Mouse (Mus musculus): ENCODE results near the gene Sfn. TPM values are rescaled to one million over a fixed set of nuclear protein-coding genes. Genes with fewer than 3 reads are reported as not detected.
A peak's percentile ranks its signal among the peaks of the same experiment; 100 is the strongest.

Gene Sfn
- polyA plus RNA-seq, 1 experiment from 2014 or later = 33.5 TPM

GRCm38 (mm10) chr4:133563123-133563571, 38.8 kb downstream of the Sfn start:
- DNase-seq (ENCODE audit: low spot score) = no peak
- WGBS = 79% methylated on average over 11 of the region's 11 CpGs

GRCm38 (mm10) chr4:133561622-133562021, 40.3 kb downstream of the Sfn start:
- Histone ChIP-seq H3K27ac (no peak overlapping the region), H3K27me3 (ENCODE audit: insufficient read depth, poor library complexity, severe bottlenecking) (no peaks in the 10 kb centered on the region), H3K36me3 (no peaks in the 10 kb centered on the region), H3K4me1 (replicated peaks) (peaks cover 9% of the 10 kb centered on the region), H3K9me3 (peaks cover 7% of the 10 kb centered on the region; the same call in 1 of the 2 replicates), H3K4me3 (no peak overlapping the region)
- no peak for DNase-seq (ENCODE audit: low spot score)
- WGBS = 70% methylated on average over 4 of the region's 4 CpGs

More at GRCm38 (mm10) chr4:133563123-133563571, 38.8 kb downstream of the Sfn start:
- H3K4me3 ChIP-seq = no peak overlapping the region
- H3K36me3 ChIP-seq = no peaks in the 10 kb centered on the region
- no peak overlapping the region for H3K27ac ChIP-seq
- no peaks in the 10 kb centered on the region for H3K27me3 ChIP-seq (ENCODE audit: insufficient read depth, poor library complexity, severe bottlenecking)
- peaks cover 7% of the 10 kb centered on the region; the same call in 1 of the 2 replicates for H3K9me3 ChIP-seq
- H3K4me1 ChIP-seq (replicated peaks) = no peaks in the 10 kb centered on the region

DNA sequence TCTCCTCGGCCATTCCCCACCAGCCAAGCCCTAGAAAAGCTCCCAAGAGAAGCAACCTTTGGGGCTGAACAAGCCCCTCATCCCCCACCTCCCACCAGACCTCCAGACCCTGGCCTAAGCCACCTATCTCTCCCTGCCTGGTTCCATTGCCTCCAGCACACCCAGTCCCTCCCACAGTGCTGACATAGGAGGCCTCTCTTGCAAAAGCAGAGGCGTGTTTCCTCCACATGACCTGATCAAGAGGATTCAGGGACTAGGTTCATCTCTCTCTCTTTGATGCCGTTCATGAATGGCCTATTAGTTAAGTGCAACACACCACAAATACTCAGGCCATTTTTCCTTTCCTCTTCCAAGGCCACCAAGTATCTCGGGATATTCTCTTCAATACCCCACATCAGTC, 42.1 kb downstream of the Sfn start:
- 78% methylated on average over 4 of the region's 4 CpGs for WGBS
- peaks cover 9% of the 10 kb centered on the region for H3K4me1 ChIP-seq (replicated peaks)
- no peaks in the 10 kb centered on the region for H3K36me3 ChIP-seq
- no peak for DNase-seq (ENCODE audit: low spot score)
- 0 out of 2 replicates have a peak, but pooled peaks cover 7% of the 10 kb centered on the region for H3K27me3 ChIP-seq (ENCODE audit: insufficient read depth, poor library complexity, severe bottlenecking)
- no peak overlapping the region for H3K4me3 ChIP-seq
- H3K9me3 ChIP-seq = peaks cover 7% of the 10 kb centered on the region; the same call in 1 of the 2 replicates
- H3K27ac ChIP-seq = no peak overlapping the region

DNA sequence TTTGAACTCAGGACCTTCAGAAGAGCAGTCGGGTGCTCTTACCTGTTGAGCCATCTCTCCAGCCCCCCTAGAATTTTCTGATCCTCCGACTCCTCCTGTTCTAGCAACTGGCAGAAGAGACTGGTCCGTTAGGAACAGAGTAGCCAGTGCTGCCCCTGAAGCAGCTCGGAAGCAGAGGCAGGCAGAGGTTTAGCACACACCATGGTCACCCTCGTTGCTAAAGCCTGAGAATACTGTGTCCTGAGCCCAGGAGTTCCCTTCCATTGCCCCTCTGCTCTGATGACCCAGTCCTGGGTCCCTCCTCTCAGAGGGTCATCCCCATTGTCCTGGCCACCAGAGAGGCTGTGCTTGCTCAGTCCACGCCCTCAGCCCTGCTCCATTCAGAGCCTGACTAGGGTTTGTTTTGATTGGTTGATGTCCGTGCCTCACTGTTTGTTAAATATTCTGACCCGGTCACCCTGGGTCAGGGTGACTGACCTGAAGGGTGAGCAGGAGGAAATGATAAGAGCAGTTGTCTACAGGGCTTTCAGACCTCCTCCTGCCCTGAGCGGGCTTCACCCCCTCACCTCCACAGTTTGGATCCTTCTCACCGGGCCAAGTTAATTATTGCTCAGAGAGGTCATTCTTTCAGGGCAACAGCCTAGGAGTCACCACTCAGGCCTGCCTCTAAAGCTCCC, 44.8 kb downstream of the Sfn start:
- H3K27ac ChIP-seq = no peak overlapping the region; the same call in 1 of the 2 replicates
- H3K27me3 ChIP-seq (ENCODE audit: insufficient read depth, poor library complexity, severe bottlenecking) = peaks cover 21% of the 10 kb centered on the region
- H3K36me3 ChIP-seq = no peaks in the 10 kb centered on the region
- DNase-seq (ENCODE audit: low spot score) = peak; percentile 27
- peaks cover 9% of the 10 kb centered on the region for H3K4me1 ChIP-seq (replicated peaks)
- 27% methylated on average over 10 of the region's 10 CpGs for WGBS
- H3K4me3 ChIP-seq = no peak overlapping the region; the same call in 1 of the 2 replicates
- no peaks in the 10 kb centered on the region for H3K9me3 ChIP-seq

DNA sequence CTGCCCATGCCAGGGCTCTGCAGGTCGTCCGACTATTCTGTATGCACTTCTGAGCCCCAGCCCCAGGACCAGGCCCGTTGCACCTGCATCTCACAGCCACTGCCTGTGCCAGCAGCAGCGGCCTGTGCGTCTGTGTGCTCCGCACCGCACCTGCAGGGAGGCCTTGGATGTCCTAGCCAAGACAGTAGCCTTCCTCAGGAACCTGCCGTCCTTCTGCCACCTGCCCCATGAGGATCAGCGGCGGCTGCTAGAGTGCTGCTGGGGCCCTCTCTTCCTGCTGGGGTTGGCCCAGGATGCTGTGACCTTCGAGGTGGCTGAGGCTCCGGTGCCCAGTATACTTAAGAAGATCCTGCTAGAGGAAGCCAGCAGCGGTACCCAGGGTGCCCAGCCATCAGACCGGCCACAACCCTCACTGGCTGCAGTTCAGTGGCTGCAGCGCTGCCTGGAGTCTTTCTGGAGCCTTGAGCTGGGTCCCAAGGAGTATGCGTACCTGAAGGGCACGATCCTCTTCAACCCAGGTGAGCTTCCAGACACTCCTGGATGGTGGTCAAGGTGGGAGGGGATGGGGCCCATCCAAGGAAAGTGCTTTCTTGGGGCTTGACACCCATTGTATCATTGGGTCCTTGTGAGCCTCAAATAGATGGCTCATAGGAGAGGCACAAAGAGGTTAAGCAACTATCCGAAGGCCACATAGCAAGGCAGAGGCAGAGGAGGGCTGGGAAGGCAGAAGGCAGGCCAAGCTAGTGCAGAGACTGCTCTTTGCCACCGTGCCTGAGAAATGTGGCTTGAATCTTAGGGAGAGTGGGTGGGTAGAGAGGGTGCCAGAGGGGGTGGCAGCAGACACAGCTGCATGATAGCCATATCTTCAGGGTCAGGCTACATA, 48.3 kb downstream of the Sfn start:
- Histone ChIP-seq H3K4me3 (no peak overlapping the region), H3K27ac (0 out of 2 replicates have a peak overlapping the region, but pooled peaks have one; percentile 9), H3K27me3 (ENCODE audit: insufficient read depth, poor library complexity, severe bottlenecking) (peaks cover 27% of the 10 kb centered on the region), H3K9me3 (no peaks in the 10 kb centered on the region), H3K4me1 (replicated peaks) (peaks cover 9% of the 10 kb centered on the region), H3K36me3 (no peaks in the 10 kb centered on the region)
- 76% methylated on average over 19 of the region's 19 CpGs for WGBS
- DNase-seq (ENCODE audit: low spot score) = no peak

DNA sequence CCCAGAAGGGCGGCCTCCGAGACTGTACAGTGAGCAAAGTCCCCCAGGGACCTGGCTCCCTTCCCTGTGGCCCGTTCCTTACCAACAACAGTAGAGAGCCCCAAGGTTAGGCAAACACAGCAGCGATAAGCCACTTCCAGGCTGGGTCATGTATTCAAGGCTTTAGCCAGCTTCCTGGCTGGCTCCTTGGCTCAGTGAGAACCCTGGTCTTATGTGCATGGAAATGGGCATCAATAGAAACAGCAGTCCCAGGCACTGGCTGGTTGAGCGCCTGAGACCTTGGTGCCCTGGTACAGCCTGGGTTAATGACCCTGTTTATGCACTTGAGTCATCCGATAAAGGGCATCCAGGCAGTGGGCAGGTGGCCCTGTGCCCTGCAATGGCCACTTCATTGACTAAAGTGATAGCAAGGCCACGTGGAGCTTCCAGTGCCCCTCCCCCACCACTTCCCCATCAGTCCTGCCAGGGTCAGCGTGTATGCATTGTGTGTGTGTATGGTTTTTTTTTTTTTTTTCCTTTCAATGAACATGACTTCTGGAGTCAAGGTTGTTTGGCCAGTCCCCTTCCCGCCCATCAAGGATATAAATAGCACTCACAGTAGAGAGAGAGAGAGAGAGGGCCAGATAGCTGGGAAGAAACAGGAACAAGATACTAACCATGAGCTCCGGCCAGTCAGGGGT, 49.1 kb downstream of the Sfn start, which contains the start of gene Nr0b2:
Gene Nr0b2, plus strand, starts transcription at position 609 of the 680 bp plus-strand sequence.
- 74% methylated on average over 10 of the region's 10 CpGs for WGBS
- H3K4me1 ChIP-seq (replicated peaks) = peaks cover 9% of the 10 kb centered on the region

DNA sequence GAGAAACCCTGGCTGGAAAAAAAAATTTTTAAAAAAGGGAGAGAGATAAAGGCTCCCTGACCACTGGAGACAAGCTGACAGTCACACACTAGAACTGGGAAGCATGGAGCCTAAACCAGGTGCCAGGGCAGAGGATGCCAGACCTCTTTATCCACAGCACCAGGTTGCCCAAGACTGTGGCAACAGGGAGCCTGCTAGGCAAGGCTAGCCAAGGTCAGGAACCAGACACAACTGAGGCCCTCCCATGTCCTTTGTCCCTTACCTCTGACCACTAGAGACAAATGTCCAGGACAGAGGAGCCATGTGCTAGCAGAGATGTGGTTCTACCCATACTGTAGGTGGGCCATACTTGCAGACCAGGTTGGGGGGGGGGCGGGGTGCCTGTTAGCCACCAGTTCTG, 49.9 kb downstream of the Sfn start:
- no peak overlapping the region for H3K4me3 ChIP-seq
- no peak overlapping the region for H3K27ac ChIP-seq
- WGBS = 79% methylated on average over 1 of the region's 1 CpGs
- H3K9me3 ChIP-seq = no peaks in the 10 kb centered on the region
- H3K27me3 ChIP-seq (ENCODE audit: insufficient read depth, poor library complexity, severe bottlenecking) = peaks cover 27% of the 10 kb centered on the region
- DNase-seq (ENCODE audit: low spot score) = no peak
- H3K4me1 ChIP-seq (replicated peaks) = peaks cover 1% of the 10 kb centered on the region
- no peaks in the 10 kb centered on the region for H3K36me3 ChIP-seq

More for the DNA sequence above, 49.1 kb downstream of the Sfn start, which contains the start of gene Nr0b2:
- DNase-seq (ENCODE audit: low spot score) = no peak
- Histone ChIP-seq H3K27me3 (ENCODE audit: insufficient read depth, poor library complexity, severe bottlenecking) (peaks cover 27% of the 10 kb centered on the region), H3K36me3 (no peaks in the 10 kb centered on the region), H3K4me3 (no peak within 1 kb of the TSS), H3K27ac (0 out of 2 replicates have a peak within 1 kb of the TSS, but pooled peaks have one; percentile 9), H3K9me3 (no peaks in the 10 kb centered on the region)

Other genes with a start within 250 kb of the Sfn start
- 19.5 and 22.0 TPM in 2 replicates for gene Wdtc1, start 248.7 kb downstream of the Sfn start, polyA plus RNA-seq (2016; fragmentation: Nextera tagmentation; extraction: Ambion mirVana)
- 8.0 and 8.6 TPM in 2 replicates for gene Slc9a1, start 232.5 kb downstream of the Sfn start, polyA plus RNA-seq (2016; fragmentation: Nextera tagmentation; extraction: Ambion mirVana)
- 1.2 and 2.1 TPM in 2 replicates for gene Tent5b, start 122.0 kb downstream of the Sfn start, polyA plus RNA-seq (2016; fragmentation: Nextera tagmentation; extraction: Ambion mirVana)
- 1.1 and 1.3 TPM in 2 replicates for gene Trnp1, start 103.6 kb downstream of the Sfn start, polyA plus RNA-seq (2016; fragmentation: Nextera tagmentation; extraction: Ambion mirVana)
- 3.9 and 5.6 TPM in 2 replicates for gene Kdf1, start 83.2 kb downstream of the Sfn start, polyA plus RNA-seq (2016; fragmentation: Nextera tagmentation; extraction: Ambion mirVana)
- 438 and 476 TPM in 2 replicates for gene Nudc, start 56.2 kb downstream of the Sfn start, polyA plus RNA-seq (2016; fragmentation: Nextera tagmentation; extraction: Ambion mirVana)
- gene Nr0b2, start 48.8 kb downstream of the Sfn start, polyA plus RNA-seq (2016; fragmentation: Nextera tagmentation; extraction: Ambion mirVana) = 0.31 TPM in 1 of 2 replicates, not detected in the other
- gene Gpatch3, start 27.4 kb downstream of the Sfn start, polyA plus RNA-seq (2016; fragmentation: Nextera tagmentation; extraction: Ambion mirVana) = 10.0 and 10.8 TPM in 2 replicates
- gene Gpn2, start 17.8 kb downstream of the Sfn start, polyA plus RNA-seq (2016; fragmentation: Nextera tagmentation; extraction: Ambion mirVana) = 28.5 and 29.1 TPM in 2 replicates
- 1.9 and 3.1 TPM in 2 replicates for gene Zdhhc18, start 48.0 kb upstream of the Sfn start, polyA plus RNA-seq (2016; fragmentation: Nextera tagmentation; extraction: Ambion mirVana)
- 14.5 and 16.8 TPM in 2 replicates for gene Pigv, start 70.5 kb upstream of the Sfn start, polyA plus RNA-seq (2016; fragmentation: Nextera tagmentation; extraction: Ambion mirVana)
- 36.0 and 37.5 TPM in 2 replicates for gene Arid1a, start 154.6 kb upstream of the Sfn start, polyA plus RNA-seq (2016; fragmentation: Nextera tagmentation; extraction: Ambion mirVana)